Mouse (Mus musculus): ENCODE results near the gene Tubb4a. TPM values are rescaled to one million over a fixed set of nuclear protein-coding genes. Genes with fewer than 3 reads are reported as not detected.
A peak's percentile ranks its signal among the peaks of the same experiment; 100 is the strongest.
"Not testable (repeated sequence)": the region's sequence is repeated elsewhere in the genome, so short reads cannot be mapped to it uniquely, and the experiment has no call there.

Gene Tubb4a
- total RNA-seq, 2 experiments from 2014 or later: 515 to 565 TPM

DNA sequence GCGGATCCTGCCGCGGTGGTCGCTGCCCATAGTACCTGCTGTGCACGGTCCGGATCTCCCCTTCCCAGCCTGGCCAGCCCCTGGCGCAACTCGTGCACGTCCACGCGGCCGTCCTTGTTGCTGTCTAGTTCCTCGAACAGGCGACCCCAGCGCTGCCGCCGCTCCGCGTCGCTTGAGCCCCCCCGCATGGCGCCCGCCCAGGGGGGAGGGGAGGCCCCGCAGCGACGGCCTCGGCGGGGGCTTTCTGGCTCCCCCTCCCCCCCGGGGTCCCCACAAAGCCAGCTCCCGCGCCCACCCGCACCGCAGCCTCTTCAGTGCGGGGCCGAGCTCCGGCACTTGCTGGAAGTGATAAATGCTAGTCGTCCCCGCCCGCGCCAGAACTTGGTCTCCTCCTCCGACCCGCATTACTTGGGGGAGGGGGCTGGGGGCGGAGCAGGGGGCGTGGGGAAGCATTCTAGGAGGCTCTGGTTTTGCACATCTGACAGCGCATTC, 28.1 kb downstream of the Tubb4a start, which contains the start of gene Slc25a23:
Slc25a23 (minus strand) TSS at position 378 of the 492 bp plus-strand sequence.
- peak; percentile 75 to 83 for DNase-seq (ENCODE audit: low spot score in 2 of 2)

DNA sequence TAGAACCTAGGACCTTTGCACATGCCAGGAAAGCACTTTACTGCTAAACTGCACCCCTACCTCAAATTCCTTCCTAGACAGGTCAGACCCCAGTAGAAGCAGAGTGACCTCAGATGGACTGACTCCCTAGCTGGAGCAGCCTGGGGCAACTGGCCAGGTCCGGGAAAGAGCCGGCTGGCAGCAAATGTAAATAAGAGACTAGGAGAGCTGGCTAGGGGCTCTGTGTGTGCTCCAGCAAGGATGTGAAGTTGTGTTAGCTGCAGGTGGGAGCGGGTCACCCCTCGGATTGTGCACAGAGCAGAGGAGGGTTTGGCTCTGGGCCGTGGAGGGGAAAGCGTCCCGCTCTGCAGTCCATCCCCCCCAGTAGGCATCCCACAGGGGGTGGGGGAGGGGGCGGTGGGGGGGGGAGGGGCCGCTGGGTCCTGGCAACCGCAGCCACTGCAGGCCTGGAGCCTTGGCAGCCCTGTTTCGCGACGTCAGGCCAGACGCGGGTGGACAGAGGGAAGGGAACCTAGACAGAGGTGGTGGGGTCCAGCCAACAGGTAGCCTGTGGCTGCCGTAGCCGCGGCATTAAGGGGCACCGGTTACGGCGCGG, 28.6 kb downstream of the Tubb4a start, which contains the start of gene Crb3:
Crb3 (plus strand) TSS at position 215 of the 595 bp plus-strand sequence.
- DNase-seq (ENCODE audit: low spot score in 2 of 2): peak in 1 of 2 experiments; percentile 17

DNA sequence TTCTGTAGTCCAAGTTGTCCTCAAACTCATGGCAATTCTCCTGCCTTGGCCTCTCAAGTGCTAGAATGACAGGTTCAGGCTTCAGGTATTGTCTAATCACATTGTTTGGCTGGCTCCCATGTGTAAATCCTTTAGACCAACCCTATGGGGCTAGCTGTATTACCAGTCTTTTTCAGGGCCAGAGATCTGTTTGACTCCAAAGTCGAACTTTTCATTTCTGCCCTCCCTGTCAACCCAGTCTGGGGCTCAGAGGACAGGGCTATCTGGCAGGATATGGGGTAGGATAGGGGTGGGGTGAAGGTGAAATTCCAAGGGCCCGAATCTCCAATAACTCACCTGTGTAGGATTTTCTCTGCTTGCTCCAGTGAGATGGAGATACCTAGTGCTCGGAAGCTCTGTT, 31.3 kb downstream of the Tubb4a start:
- DNase-seq (ENCODE audit: low spot score in 2 of 2): no peak

GRCm38 (mm10) chr17:57051679-57052078, 35.9 kb downstream of the Tubb4a start:
- DNase-seq (ENCODE audit: low spot score in 2 of 2): not testable (repeated sequence)

DNA sequence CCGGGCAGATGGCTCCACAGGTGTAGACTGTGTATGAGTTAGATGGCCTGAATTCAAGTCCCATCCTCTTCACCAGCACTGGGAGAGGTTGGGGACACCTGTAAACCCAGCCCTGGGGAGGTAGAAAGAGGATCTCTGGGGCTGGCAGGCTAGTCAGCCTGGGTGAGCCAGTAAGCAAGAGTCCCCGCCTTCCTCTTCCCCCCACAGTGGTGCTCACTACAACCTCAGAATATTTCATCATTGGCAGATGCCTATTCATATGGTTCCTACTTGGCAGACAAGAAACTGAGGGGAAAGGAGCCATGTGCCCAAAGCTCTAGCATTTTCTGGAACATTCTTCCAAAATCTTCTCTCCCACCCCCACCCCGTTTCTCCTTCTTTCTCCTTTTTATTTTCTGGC, 38.8 kb downstream of the Tubb4a start:
- DNase-seq (ENCODE audit: low spot score in 2 of 2): no peak

DNA sequence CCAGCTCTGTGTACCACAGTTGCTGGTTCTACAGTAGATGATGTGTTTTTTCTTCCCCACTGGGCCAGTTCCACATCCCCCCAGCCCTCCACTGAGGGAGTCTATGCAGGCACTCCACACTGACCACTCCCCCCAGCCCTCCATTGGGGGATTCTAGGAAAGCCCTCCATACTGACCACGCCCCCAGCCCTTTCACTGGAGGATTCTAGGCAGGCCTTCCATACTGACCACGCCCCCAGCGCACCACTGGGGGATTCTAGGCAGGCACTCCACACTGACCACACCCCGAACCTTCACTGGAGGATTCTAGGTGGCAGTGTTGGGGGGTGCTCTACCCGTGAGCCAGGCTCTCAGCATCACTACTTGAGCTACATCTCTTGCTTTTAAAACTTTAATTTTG, 40.2 kb downstream of the Tubb4a start:
- no peak for DNase-seq (ENCODE audit: low spot score in 2 of 2)

DNA sequence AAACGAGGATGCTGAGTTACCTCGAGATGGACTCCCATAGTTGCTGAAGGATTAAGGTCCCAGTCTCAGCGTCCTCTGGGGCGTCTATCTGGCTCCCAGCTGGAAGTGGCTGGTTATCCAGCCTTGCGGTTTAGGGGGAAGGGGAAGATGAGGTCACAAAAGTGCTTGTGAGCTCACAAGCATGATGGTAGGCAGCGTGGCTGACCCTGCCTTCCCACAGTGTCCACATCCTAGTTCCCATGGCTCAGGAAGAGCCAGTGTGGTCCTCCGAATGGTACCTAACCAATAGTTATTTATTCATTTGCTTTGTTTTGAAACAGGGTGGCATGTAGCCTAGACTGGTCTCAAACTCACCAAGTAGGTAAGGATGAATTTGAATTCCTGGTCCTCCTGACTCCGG, 46.0 kb downstream of the Tubb4a start, which contains the start of gene Slc25a41:
Slc25a41 (minus strand) TSS at position 101 of the 400 bp plus-strand sequence.
- DNase-seq (ENCODE audit: low spot score in 2 of 2): no peak

DNA sequence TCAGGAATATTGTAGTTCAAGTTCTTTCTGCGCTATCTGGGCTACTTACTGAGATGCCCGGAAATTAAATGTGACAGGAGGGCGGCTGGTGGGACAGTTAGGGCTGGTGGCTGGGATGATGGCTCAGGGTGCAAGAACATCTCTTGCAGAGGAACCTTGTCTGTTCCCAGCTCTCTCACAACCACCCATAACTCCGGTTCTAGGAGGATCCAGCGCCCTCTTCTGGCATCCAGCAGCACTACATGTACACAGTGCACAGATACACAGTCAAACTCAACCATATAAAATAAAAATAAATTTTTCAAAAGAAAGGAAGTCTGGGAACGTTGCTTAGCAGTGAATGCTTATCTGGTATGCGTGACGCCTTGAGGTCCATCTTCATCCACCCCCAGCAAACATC, 48.6 kb downstream of the Tubb4a start:
- DNase-seq (ENCODE audit: low spot score in 2 of 2): no peak

- DNase-seq (ENCODE audit: low spot score in 2 of 2): no peak
Measured at GRCm38 (mm10) chr17:57032854-57033253, 54.7 kb downstream of the Tubb4a start.

DNA sequence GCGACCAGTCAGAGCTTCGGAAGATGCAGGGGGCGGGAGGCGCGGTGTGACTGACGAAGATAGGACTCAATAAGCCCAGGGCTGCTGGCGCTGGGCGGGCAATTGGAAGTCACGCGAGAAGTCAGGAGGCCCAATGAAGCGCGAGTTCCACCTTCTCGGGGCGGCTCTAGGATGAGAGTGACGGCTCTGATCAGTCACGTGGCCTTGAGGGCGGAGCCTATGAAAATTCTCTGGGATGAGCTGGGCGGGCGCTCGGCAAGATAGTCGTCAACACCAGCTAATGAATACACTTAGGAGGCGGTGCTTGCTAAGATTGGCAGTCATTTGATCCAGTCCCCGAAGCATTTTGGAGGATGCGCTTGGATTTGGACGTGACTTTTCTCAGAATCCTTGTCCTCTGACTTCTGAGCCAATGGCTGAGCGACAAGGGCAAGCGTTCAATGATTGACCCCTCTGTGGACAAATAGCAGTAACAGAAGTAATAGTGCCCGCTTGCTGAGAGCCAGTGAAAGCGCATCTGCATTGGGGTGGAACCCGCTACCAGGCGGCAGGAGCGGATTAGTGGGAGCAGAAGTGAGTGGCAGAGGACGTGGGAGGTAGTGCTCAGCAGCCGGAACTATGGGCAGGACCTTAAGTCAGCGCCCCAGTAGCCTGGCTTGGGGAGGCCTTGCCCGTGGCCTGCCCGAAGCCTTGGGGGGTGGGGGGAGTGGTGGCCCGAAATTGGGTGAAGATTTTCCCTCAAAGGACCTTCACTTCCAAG, 55.7 kb downstream of the Tubb4a start:
- DNase-seq (ENCODE audit: low spot score in 2 of 2): peak; percentile 100

- no peak for DNase-seq (ENCODE audit: low spot score in 2 of 2)
Measured at GRCm38 (mm10) chr17:57030931-57031660, 56.5 kb downstream of the Tubb4a start, which contains the start of gene Khsrp. Gene Khsrp (minus strand): TSS chr17:57031522.

Other genes with a start within 250 kb of the Tubb4a start
- gene Acsbg2, start 213.3 kb downstream of the Tubb4a start, total RNA-seq (2021): not detected
- under 1 TPM in 1 of 2 experiments, not detected in 1; 0.15 TPM for gene 1700061G19Rik, start 212.3 kb downstream of the Tubb4a start, total RNA-seq (2021)
- gene Mllt1, start 152.4 kb downstream of the Tubb4a start, total RNA-seq (2021): 10 to 100 TPM; 96.2 to 98.2 TPM
- not detected for gene Acer1, start 105.7 kb downstream of the Tubb4a start, total RNA-seq (2021)
- gene Clpp, start 97.5 kb downstream of the Tubb4a start, total RNA-seq (2021): 10 to 100 TPM; 68.6 to 75.6 TPM
- 10 to 100 TPM; 25.8 to 27.6 TPM for gene Alkbh7, start 90.4 kb downstream of the Tubb4a start, total RNA-seq (2021)
- gene Pspn, start 87.8 kb downstream of the Tubb4a start, total RNA-seq (2021): not detected
- gene Gtf2f1, start 76.5 kb downstream of the Tubb4a start, total RNA-seq (2021): 10 to 100 TPM; 67.3 to 68.6 TPM
- gene Gm17949, start 76.3 kb downstream of the Tubb4a start, total RNA-seq (2021): under 1 TPM; 0.37 to 0.38 TPM
- gene Khsrp, start 56.3 kb downstream of the Tubb4a start, total RNA-seq (2021): 100 to 1,000 TPM; 114 to 117 TPM
- not detected for gene Slc25a41, start 46.1 kb downstream of the Tubb4a start, total RNA-seq (2021)
- gene Crb3, start 28.7 kb downstream of the Tubb4a start, total RNA-seq (2021): 1 to 10 TPM in 1 of 2 experiments, under 1 TPM in 1; 0.71 to 1.2 TPM
- gene Slc25a23, start 27.9 kb downstream of the Tubb4a start, total RNA-seq (2021): 100 to 1,000 TPM; 374 to 393 TPM
- gene Dennd1c, start 9.3 kb downstream of the Tubb4a start, total RNA-seq (2021): 1 to 10 TPM; 1.1 to 1.4 TPM
- 1 to 10 TPM; 1.0 to 1.2 TPM for gene Tnfsf9, start 17.5 kb upstream of the Tubb4a start, total RNA-seq (2021)
- gene Cd70, start 62.0 kb upstream of the Tubb4a start, total RNA-seq (2021): under 1 TPM in 1 of 2 experiments, not detected in 1; 0.40 TPM
- not detected for gene Tnfsf14, start 106.4 kb upstream of the Tubb4a start, total RNA-seq (2021)
- gene C3, start 140.4 kb upstream of the Tubb4a start, total RNA-seq (2021): 1 to 10 TPM; 1.9 to 2.5 TPM
- gene Gpr108, start 160.7 kb upstream of the Tubb4a start, total RNA-seq (2021): 10 to 100 TPM; 26.7 to 27.1 TPM
- gene Trip10, start 161.7 kb upstream of the Tubb4a start, total RNA-seq (2021): 1 to 10 TPM; 7.5 to 9.9 TPM
- gene Vav1, start 191.3 kb upstream of the Tubb4a start, total RNA-seq (2021): 1 to 10 TPM; 3.9 to 4.2 TPM

Measured in layer of hippocampus, adult 18-20 months (tissue).